Mouse (Mus musculus) forebrain, embryonic 15.5 days (tissue): ENCODE measurements at regions not wholly inside any gene's neighbourhood (a gene's known extent, or its start where the extent isn't known, plus 50 kb on each side); places are given as distances from the start of the nearest gene placed in this dataset.

Source experiments
- ATAC-seq: fragments of 200-750 bp; cut with Nextera tagmentation; replicated peaks from 2 replicates; pipeline ENCODE4 v1.8.0; 2017; ENCODE audit warnings: mild to moderate bottlenecking, moderate TSS enrichment, moderate library complexity
- H3K27ac ChIP-seq: fragments of 300-500 bp; sonication (generic); replicated peaks from 2 replicates; pipeline ENCODE4 v1.5.1; 2015; ENCODE audit warnings: mild to moderate bottlenecking, inconsistent platforms
- H3K27me3 ChIP-seq: fragments of 300-500 bp; sonication (generic); 2 replicates; pipeline ENCODE4 v1.6.1; 2015; ENCODE audit warnings: inconsistent platforms
- H3K36me3 ChIP-seq: fragments of 300-500 bp; sonication (generic); 2 replicates; pipeline ENCODE4 v1.6.1; 2015; ENCODE audit warnings: mild to moderate bottlenecking, inconsistent platforms
- H3K4me1 ChIP-seq: fragments of 300-500 bp; sonication (generic); 2 replicates; pipeline ENCODE4 v1.6.1; 2015; ENCODE audit warnings: inconsistent platforms
- H3K4me2 ChIP-seq: fragments of 300-500 bp; sonication (generic); replicated peaks from 2 replicates; pipeline ENCODE4 v1.6.1; 2015; ENCODE audit warnings: mild to moderate bottlenecking, inconsistent platforms
- H3K4me3 ChIP-seq: fragments of 300-500 bp; sonication (generic); 2 replicates; pipeline ENCODE4 v1.5.1; 2015; ENCODE audit warnings: mild to moderate bottlenecking, inconsistent platforms
- H3K9ac ChIP-seq: fragments of 300-500 bp; sonication (generic); replicated peaks from 2 replicates; pipeline ENCODE4 v1.6.1; 2015; ENCODE audit warnings: mild to moderate bottlenecking, inconsistent platforms
- H3K9me3 ChIP-seq: fragments of 300-500 bp; sonication (generic); 2 replicates; pipeline ENCODE4 v1.6.1; 2016; ENCODE audit warnings: inconsistent platforms
- WGBS: fragments of 180-500 bp; shearing (Covaris S2); methylation state at CpG from one replicate; pipeline ENCODE4 v1.1.7; 2015; ENCODE audit warnings: mixed read lengths; 5-methylcytosine and 5-hydroxymethylcytosine counted together

DNA sequence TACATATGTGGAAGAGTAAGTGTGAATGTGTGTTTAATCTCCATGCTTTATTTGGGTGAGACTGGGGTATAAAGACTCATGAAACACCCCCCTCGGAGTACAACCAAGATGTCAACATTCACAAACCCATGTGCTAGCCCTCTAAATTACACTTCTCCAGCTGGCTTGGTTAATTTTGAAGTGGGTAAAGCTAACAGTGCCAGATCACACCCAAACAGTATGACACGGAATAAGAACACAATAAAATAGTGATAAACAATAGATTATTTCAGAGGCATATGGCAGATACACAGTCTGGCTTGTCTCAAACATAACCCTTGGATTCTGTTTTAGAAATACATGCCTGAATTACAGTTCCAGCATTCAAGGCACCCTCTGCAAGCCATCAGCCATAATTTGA, 86.4 kb upstream of the Samsn1 start:
- Histone ChIP-seq H3K36me3 (no peaks in the 10 kb centered on the region), H3K4me2 (no peak overlapping the region), H3K27me3 (no peaks in the 10 kb centered on the region), H3K4me3 (no peak overlapping the region), H3K9ac (no peak overlapping the region), H3K27ac (no peak overlapping the region), H3K4me1 (no peaks in the 10 kb centered on the region), H3K9me3 (no peaks in the 10 kb centered on the region)
- WGBS = 59% methylated on average over 2 of the region's 2 CpGs
- ATAC-seq = peak; percentile 41; the same call in 1 of the 2 replicates

DNA sequence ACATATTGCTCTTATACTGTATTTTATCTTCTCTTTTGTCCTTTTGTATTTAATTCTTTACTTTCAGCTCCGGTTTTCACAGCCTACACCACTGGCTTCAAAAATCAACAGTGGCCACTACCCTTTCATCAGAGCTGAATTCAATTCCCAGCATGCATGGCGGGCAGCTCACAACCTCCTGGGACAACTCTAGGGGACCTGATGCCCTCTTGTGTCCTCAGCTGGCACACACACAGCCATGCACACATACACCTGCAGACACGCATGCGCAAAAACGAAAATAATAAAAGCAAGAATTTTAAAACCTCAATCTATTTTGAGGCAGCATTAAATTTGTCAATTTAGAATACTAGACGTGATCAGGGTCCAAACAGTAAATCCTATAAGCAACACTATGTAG, 82.6 kb upstream of the Samsn1 start:
- Histone ChIP-seq H3K27me3 (no peaks in the 10 kb centered on the region), H3K4me3 (no peak overlapping the region), H3K27ac (no peak overlapping the region), H3K36me3 (no peaks in the 10 kb centered on the region), H3K4me2 (no peak overlapping the region), H3K4me1 (no peaks in the 10 kb centered on the region), H3K9me3 (no peaks in the 10 kb centered on the region), H3K9ac (no peak overlapping the region)
- no peak for ATAC-seq
- WGBS = 90% methylated on average over 6 of the region's 6 CpGs

GRCm38 (mm10) chr16:76101773-76102172, 79.7 kb upstream of the Samsn1 start:
- H3K4me2 ChIP-seq = no peak overlapping the region
- WGBS = 95% methylated on average over 3 of the region's 3 CpGs
- H3K36me3 ChIP-seq = no peaks in the 10 kb centered on the region
- H3K27me3 ChIP-seq = no peaks in the 10 kb centered on the region
- no peaks in the 10 kb centered on the region for H3K4me1 ChIP-seq
- no peak overlapping the region for H3K4me3 ChIP-seq
- no peaks in the 10 kb centered on the region for H3K9me3 ChIP-seq
- H3K27ac ChIP-seq = no peak overlapping the region
- H3K9ac ChIP-seq = no peak overlapping the region
- no peak for ATAC-seq

DNA sequence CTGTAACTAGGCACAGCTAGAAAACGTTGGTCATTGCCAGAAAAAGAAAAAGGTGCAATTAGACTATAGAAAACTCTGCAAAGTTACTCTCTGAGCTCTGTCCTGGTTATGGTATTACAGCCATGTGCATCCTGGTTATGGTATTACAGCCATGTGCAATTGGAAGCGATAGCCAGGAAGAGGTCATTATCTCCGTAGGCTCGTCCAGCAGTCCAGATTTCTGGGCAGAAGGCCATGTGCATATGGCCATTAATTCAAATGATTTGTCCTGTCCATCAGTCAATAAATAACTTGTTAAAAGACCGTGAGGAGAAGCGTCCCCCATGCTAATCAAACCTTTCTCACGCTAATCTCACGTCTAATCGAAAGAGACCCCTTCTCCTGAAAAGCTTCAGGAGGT, 75.7 kb upstream of the Samsn1 start:
- no peaks in the 10 kb centered on the region for H3K36me3 ChIP-seq
- no peak overlapping the region for H3K4me3 ChIP-seq
- 0 out of 2 replicates have a peak, but pooled peaks cover 6% of the 10 kb centered on the region for H3K4me1 ChIP-seq
- WGBS = 62% methylated on average over 9 of the region's 9 CpGs
- ATAC-seq = no peak
- H3K27ac ChIP-seq = no peak overlapping the region
- H3K27me3 ChIP-seq = no peaks in the 10 kb centered on the region
- no peaks in the 10 kb centered on the region for H3K9me3 ChIP-seq
- H3K9ac ChIP-seq = no peak overlapping the region
- H3K4me2 ChIP-seq = no peak overlapping the region

- H3K4me2 ChIP-seq = no peak overlapping the region
- 55% methylated on average over 4 of the region's 4 CpGs for WGBS
- H3K9ac ChIP-seq = no peak overlapping the region
- no peaks in the 10 kb centered on the region for H3K27me3 ChIP-seq
- H3K4me1 ChIP-seq = 0 out of 2 replicates have a peak, but pooled peaks cover 6% of the 10 kb centered on the region
- H3K4me3 ChIP-seq = no peak overlapping the region
- no peaks in the 10 kb centered on the region for H3K9me3 ChIP-seq
- ATAC-seq = no peak
- no peak overlapping the region for H3K27ac ChIP-seq
- no peaks in the 10 kb centered on the region for H3K36me3 ChIP-seq
These were observed 74.3 kb upstream of the Samsn1 start for GRCm38 (mm10) chr16:76096363-76096762.

GRCm38 (mm10) chr16:76085363-76085762, 63.3 kb upstream of the Samsn1 start:
- Histone ChIP-seq H3K9ac (no peak overlapping the region), H3K36me3 (no peaks in the 10 kb centered on the region), H3K4me2 (no peak overlapping the region), H3K27ac (no peak overlapping the region), H3K4me1 (no peaks in the 10 kb centered on the region), H3K4me3 (no peak overlapping the region), H3K9me3 (no peaks in the 10 kb centered on the region), H3K27me3 (no peaks in the 10 kb centered on the region)
- 93% methylated on average over 4 of the region's 4 CpGs for WGBS
- no peak for ATAC-seq

DNA sequence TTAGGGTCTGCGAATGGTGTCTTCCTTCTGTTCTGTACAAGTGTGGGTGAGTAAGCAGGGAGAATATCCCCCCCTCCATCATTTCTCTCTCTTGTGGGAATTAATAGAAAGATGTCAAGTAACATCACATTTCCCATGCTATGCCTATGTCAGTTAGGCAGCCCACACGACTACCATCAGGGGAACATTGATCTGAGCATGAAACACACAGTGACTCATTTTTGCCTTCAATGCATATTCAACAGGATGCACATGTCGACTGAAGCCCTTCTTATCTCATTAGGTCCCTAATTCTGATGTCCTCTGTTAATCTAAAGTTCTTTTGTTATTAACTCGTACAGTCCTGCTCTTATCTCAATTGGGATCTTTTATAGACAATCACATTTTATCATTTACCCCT, 60.4 kb upstream of the Samsn1 start:
- ATAC-seq = no peak
- H3K4me1 ChIP-seq = no peaks in the 10 kb centered on the region
- H3K4me2 ChIP-seq = no peak overlapping the region
- H3K9me3 ChIP-seq = no peaks in the 10 kb centered on the region
- H3K4me3 ChIP-seq = no peak overlapping the region
- H3K27me3 ChIP-seq = no peaks in the 10 kb centered on the region
- H3K9ac ChIP-seq = no peak overlapping the region
- no peaks in the 10 kb centered on the region for H3K36me3 ChIP-seq
- H3K27ac ChIP-seq = no peak overlapping the region
- 77% methylated on average over 4 of the region's 4 CpGs for WGBS

DNA sequence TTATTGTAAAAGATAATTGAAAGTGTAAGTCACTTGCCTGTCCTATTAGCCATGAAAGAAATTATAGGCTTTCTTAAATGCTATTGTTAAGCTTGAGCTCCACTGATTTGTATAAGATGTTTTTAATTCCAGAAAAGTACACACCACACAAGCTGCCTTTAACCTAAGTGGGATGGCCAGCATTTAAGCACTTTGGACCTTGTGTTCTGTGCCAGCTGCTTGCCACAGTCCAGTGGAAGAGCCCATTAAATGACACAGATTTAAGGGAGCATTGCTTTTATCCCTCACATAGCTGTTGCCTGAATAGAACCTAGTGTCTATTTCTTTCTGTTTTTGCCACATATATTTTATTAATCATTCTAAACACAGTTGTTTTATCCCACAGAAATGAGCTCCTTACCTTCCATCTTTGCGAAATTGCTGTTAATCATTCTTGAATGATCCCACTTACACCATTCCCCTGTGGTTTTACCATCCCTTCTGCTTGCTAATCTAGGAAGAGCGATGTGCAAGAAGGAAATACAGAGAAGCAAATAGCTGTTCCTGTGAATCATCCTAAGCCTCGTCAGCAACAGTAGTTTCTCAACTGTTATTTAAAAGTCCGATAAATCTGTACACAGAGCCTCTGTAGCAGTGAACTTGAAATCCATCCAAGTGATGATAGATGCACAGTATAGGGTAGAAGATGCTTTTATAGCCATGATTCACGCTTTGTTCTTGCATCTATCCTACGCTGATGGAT, 57.9 kb upstream of the Samsn1 start:
- Histone ChIP-seq H3K9me3 (no peaks in the 10 kb centered on the region), H3K4me3 (no peak overlapping the region), H3K27me3 (no peaks in the 10 kb centered on the region), H3K4me2 (no peak overlapping the region), H3K9ac (no peak overlapping the region), H3K36me3 (no peaks in the 10 kb centered on the region), H3K4me1 (no peaks in the 10 kb centered on the region), H3K27ac (no peak overlapping the region)
- WGBS = 79% methylated on average over 6 of the region's 6 CpGs
- ATAC-seq = no peak

GRCm38 (mm10) chr16:76078219-76078618, 56.1 kb upstream of the Samsn1 start:
- H3K4me2 ChIP-seq = no peak overlapping the region
- no peak overlapping the region for H3K4me3 ChIP-seq
- no peaks in the 10 kb centered on the region for H3K9me3 ChIP-seq
- no peak overlapping the region for H3K27ac ChIP-seq
- H3K27me3 ChIP-seq = no peaks in the 10 kb centered on the region
- ATAC-seq = no peak
- no peaks in the 10 kb centered on the region for H3K4me1 ChIP-seq
- H3K9ac ChIP-seq = no peak overlapping the region
- 91% methylated on average over 5 of the region's 5 CpGs for WGBS
- H3K36me3 ChIP-seq = no peaks in the 10 kb centered on the region

- Histone ChIP-seq H3K4me2 (no peak overlapping the region), H3K4me1 (no peaks in the 10 kb centered on the region), H3K9ac (no peak overlapping the region), H3K36me3 (no peaks in the 10 kb centered on the region), H3K9me3 (no peaks in the 10 kb centered on the region), H3K27me3 (no peaks in the 10 kb centered on the region), H3K4me3 (no peak overlapping the region), H3K27ac (no peak overlapping the region)
- WGBS = 34% methylated on average over 5 of the region's 5 CpGs
- no peak for ATAC-seq
These were observed 54.1 kb upstream of the Samsn1 start for GRCm38 (mm10) chr16:76076231-76076630.
